Mouse (Mus musculus) kidney, postnatal 0 days (tissue): ENCODE data around the gene Igsf11. TPM values are rescaled to one million over a fixed set of nuclear protein-coding genes. Genes with fewer than 3 reads are reported as not detected.

ENCODE experiments used
- ATAC-seq: fragments of 200-750 bp; cut with Nextera tagmentation; replicated peaks from 2 replicates; pipeline ENCODE4 v1.8.0; 2017; ENCODE audit warnings: low read depth, moderate number of reproducible peaks, moderate TSS enrichment, moderate library complexity; ENCODE audit not compliant: low FRiP score
- DNase-seq: peaks from one replicate; pipeline ENCODE4 v3.0.0-alpha.2; 2016; ENCODE audit warnings: low spot score
- H3K27ac ChIP-seq: fragments of 300-500 bp; sonication (generic); 2 replicates; pipeline ENCODE4 v1.5.1; 2014; ENCODE audit warnings: mild to moderate bottlenecking
- H3K27me3 ChIP-seq: fragments of 300-500 bp; sonication (generic); 2 replicates; pipeline ENCODE4 v1.6.1; 2014; ENCODE audit warnings: low read length, mixed read lengths; ENCODE audit not compliant: insufficient read depth
- H3K36me3 ChIP-seq: fragments of 300-500 bp; sonication (generic); 2 replicates; pipeline ENCODE4 v1.6.1; 2014; ENCODE audit warnings: low read length, mixed read lengths; ENCODE audit not compliant: insufficient read depth
- H3K4me1 ChIP-seq: fragments of 300-500 bp; sonication (generic); replicated peaks from 2 replicates; pipeline ENCODE4 v1.6.1; 2014; ENCODE audit warnings: antibody characterized with exemption, low read length, mixed read lengths; ENCODE audit not compliant: insufficient read depth
- H3K4me2 ChIP-seq: fragments of 300-500 bp; sonication (generic); 2 replicates; pipeline ENCODE4 v1.6.1; 2014; ENCODE audit warnings: mild to moderate bottlenecking, low read length, moderate library complexity, mixed read lengths
- H3K4me3 ChIP-seq: fragments of 300-500 bp; sonication (generic); replicated peaks from 2 replicates; pipeline ENCODE4 v1.5.1; 2014; ENCODE audit warnings: low read depth, low read length
- H3K9ac ChIP-seq: fragments of 300-500 bp; sonication (generic); 2 replicates; pipeline ENCODE4 v1.6.1; 2014; ENCODE audit warnings: low read depth, low read length
- H3K9me3 ChIP-seq: fragments of 300-500 bp; sonication (generic); replicated peaks from 2 replicates; pipeline ENCODE4 v1.6.1; 2016; ENCODE audit warnings: low read length, inconsistent platforms, mixed read lengths
- CTCF ChIP-seq: IDR thresholded peaks from 2 replicates; pipeline ENCODE4 v1.5.1; 2016; ENCODE audit warnings: antibody characterized with exemption, low read depth, mild to moderate bottlenecking, moderate library complexity
- WGBS: fragments of 180-500 bp; shearing (Covaris S2); extraction: QIAGEN DNeasy Blood & Tissue Kit; methylation state at CpG from one replicate; pipeline ENCODE4 v1.1.7; 2014; 5-methylcytosine and 5-hydroxymethylcytosine counted together
- polyA plus RNA-seq: library from polyadenylated mRNA; unstranded; fragments of >200 nt; fragmentation: Nextera tagmentation; extraction: Ambion mirVana; gene quantifications from 2 replicates; pipeline ENCODE4 v1.2.1, GENCODE M21; 2015

Gene Igsf11
- polyA plus RNA-seq, 1 experiment from 2014 or later = 7.1 TPM

GRCm38 (mm10) chr16:38908304-38908703 is 15.8 kb downstream of the Igsf11 start:
- Histone ChIP-seq H3K4me3 (no peak overlapping the region), H3K27me3 (peaks cover 7% of the 10 kb centered on the region; the same call in 1 of the 2 replicates), H3K36me3 (no peaks in the 10 kb centered on the region), H3K4me1 (no peaks in the 10 kb centered on the region), H3K9ac (no peak overlapping the region), H3K9me3 (no peaks in the 10 kb centered on the region), H3K4me2 (no peak overlapping the region), H3K27ac (no peak overlapping the region)
- ATAC-seq = peak; percentile 61; the same call in 1 of the 2 replicates
- no peak for TF ChIP-seq CTCF
- DNase-seq = no peak
- whole genome bisulfite sequencing = 68% methylated on average over 9 of the region's 9 CpGs

- DNase-seq = no peak
- WGBS = 55% methylated on average over 12 of the region's 12 CpGs
- TF ChIP-seq CTCF = no peak
Observed at GRCm38 (mm10) chr16:38909506-38909905, 17.0 kb downstream of the Igsf11 start.

GRCm38 (mm10) chr16:38910088-38910487 is 17.6 kb downstream of the Igsf11 start:
- Histone ChIP-seq H3K4me2 (no peak overlapping the region), H3K4me3 (no peak overlapping the region), H3K36me3 (no peaks in the 10 kb centered on the region), H3K9me3 (no peaks in the 10 kb centered on the region), H3K9ac (no peak overlapping the region), H3K27me3 (no peaks in the 10 kb centered on the region; the same call in 1 of the 2 replicates), H3K27ac (no peak overlapping the region), H3K4me1 (no peaks in the 10 kb centered on the region)
- DNase-seq (no peak), ATAC-seq (no peak)
- 86% methylated on average over 8 of the region's 8 CpGs for WGBS
- no peak for TF ChIP-seq CTCF

More at GRCm38 (mm10) chr16:38909506-38909905, 17.0 kb downstream of the Igsf11 start:
- Histone ChIP-seq H3K27me3 (no peaks in the 10 kb centered on the region; the same call in 1 of the 2 replicates), H3K4me1 (no peaks in the 10 kb centered on the region), H3K9me3 (no peaks in the 10 kb centered on the region), H3K27ac (no peak overlapping the region), H3K4me3 (no peak overlapping the region), H3K36me3 (no peaks in the 10 kb centered on the region), H3K4me2 (no peak overlapping the region), H3K9ac (no peak overlapping the region)
- peak; percentile 50; the same call in 1 of the 2 replicates for ATAC-seq

- Histone ChIP-seq H3K9ac (no peak overlapping the region), H3K9me3 (no peaks in the 10 kb centered on the region), H3K27me3 (no peaks in the 10 kb centered on the region), H3K4me1 (no peaks in the 10 kb centered on the region), H3K4me2 (no peak overlapping the region), H3K27ac (peak overlapping the region; percentile 11; the same call in 1 of the 2 replicates), H3K4me3 (no peak overlapping the region), H3K36me3 (no peaks in the 10 kb centered on the region)
- ATAC-seq (peak; percentile 55; the same call in 1 of the 2 replicates), DNase-seq (no peak)
- WGBS = 72% methylated on average over 4 of the region's 4 CpGs
- TF ChIP-seq CTCF = no peak
Observed at GRCm38 (mm10) chr16:38915451-38915850, 23.0 kb downstream of the Igsf11 start.

GRCm38 (mm10) chr16:38916053-38916786 is 23.7 kb downstream of the Igsf11 start:
- no peak overlapping the region for H3K4me2 ChIP-seq
- H3K9me3 ChIP-seq = no peaks in the 10 kb centered on the region
- peak overlapping the region; percentile 11; the same call in 1 of the 2 replicates for H3K27ac ChIP-seq
- TF ChIP-seq CTCF = no peak
- no peaks in the 10 kb centered on the region for H3K27me3 ChIP-seq
- DNase-seq (peak; percentile 29), ATAC-seq (peak; percentile 72)
- H3K4me1 ChIP-seq = no peaks in the 10 kb centered on the region
- no peak overlapping the region for H3K9ac ChIP-seq
- no peaks in the 10 kb centered on the region for H3K36me3 ChIP-seq
- no peak overlapping the region for H3K4me3 ChIP-seq
- 73% methylated on average over 12 of the region's 12 CpGs for WGBS

GRCm38 (mm10) chr16:38916885-38917284 is 24.4 kb downstream of the Igsf11 start:
- WGBS = 78% methylated on average over 5 of the region's 5 CpGs
- TF ChIP-seq CTCF = no peak
- H3K36me3 ChIP-seq = no peaks in the 10 kb centered on the region
- H3K4me1 ChIP-seq = no peaks in the 10 kb centered on the region
- no peak overlapping the region for H3K4me3 ChIP-seq
- no peaks in the 10 kb centered on the region for H3K27me3 ChIP-seq
- H3K4me2 ChIP-seq = no peak overlapping the region
- DNase-seq = no peak
- no peak overlapping the region for H3K9ac ChIP-seq
- ATAC-seq = no peak
- H3K9me3 ChIP-seq = no peaks in the 10 kb centered on the region
- H3K27ac ChIP-seq = no peak overlapping the region
